Mouse (Mus musculus) CD4-positive helper T cell, adult 2 months (primary cell): ENCODE data around the gene Hs6st1.

Experiments
- DNase-seq: peaks from one replicate; pipeline ENCODE4 v3.0.0-alpha.2; 2012; ENCODE audit warnings: low read depth, missing footprints, low spot score

Gene Hs6st1

DNA sequence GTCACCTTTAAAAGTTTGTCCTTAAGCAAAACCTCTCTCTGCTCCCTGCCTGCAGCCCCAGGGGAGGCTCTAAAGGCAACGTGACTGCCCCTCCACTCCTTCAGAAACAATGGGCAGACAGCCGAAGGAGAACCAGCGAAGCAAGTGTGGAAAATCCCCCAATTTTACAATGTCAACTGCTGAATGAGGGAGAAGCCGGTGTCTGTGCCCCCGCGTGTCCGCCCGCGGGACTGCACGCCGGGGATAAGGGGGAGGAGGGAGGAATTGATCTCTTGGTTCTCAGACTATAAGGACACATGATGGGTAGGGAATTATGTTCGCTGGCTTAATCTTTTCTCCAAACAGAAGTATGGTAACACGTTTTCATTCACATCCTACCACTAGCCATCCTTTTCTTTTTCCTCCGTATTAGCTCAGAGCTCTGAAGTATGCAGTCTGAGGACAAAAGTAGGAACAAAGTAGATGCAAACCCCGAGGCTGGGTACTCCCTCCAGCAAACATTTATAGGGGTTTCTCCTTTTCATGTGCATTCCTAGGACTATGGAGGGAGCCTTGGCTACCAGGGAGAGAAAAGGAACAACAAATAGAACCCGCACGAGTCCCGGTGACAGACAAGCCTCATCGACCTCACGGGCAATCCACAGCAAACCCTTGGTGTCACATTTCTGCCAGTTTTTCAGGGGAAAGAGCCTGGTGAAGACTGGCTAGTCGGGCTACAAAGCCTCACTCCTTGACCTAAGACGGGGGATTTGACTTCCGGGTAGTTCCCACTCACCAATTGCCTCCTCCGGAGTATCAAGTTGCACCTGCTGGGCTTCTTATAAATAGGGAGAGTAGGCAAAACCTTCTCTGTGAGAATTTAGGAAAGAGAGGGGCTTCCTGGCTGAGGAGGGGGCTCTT, 3.1 kb upstream of the Hs6st1 start:
- peak; percentile 92 for DNase-seq

DNA sequence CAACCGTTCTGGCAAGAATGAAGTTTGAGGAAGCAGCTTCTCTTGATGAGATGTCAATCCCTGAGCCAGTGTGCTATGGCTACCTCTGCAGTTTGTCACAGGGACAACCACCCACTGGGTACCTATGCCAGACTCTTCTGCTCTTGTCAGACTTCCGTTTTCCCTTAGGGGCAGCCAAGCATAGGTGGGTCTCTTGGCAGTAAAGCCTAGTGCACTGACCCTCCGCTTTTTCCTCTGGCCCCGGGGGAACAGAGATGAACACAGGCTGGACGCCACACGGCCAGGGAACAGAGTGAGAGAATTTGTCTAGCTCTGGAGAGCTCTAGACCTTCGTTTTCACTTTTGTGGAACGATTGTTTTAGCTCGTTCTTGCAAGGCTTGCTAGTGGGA, 2.4 kb upstream of the Hs6st1 start:
- DNase-seq, result no peak

DNA sequence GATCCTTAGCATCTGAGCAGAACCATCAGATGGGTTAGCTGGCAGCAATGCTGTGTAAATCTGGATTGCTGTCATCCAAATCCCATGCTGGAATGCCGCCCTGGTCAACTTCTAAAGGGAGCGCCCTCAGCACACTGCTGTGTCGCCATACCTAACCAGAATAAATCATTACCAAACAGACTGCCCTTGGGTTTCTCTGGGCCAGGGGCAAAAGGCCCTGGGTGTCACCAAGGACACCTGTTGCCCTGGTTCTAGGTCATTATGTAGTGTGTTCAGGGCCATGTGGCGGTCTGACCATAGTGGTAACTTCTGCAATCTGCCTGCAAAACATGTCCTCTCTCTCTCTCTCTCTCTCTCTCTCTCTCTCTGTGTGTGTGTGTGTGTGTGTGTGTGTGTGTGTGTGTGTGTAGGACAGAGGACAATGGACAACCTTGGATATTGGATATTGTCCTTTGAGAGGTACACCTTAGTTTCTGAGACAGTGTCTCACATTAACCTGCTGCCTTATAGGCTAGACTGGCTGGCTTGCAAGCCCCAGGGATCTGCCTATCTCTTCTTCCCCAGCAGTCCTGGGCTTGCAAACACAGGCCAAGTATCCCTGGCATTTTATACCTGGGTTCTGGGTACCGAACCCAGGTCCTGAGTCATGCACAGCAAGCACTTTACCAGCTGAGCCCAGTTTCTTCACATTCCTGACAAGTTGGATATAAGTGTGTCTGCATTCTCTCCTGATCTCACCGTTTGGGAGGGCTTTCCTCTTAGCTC, 1.8 kb upstream of the Hs6st1 start:
- no peak for DNase-seq

DNA sequence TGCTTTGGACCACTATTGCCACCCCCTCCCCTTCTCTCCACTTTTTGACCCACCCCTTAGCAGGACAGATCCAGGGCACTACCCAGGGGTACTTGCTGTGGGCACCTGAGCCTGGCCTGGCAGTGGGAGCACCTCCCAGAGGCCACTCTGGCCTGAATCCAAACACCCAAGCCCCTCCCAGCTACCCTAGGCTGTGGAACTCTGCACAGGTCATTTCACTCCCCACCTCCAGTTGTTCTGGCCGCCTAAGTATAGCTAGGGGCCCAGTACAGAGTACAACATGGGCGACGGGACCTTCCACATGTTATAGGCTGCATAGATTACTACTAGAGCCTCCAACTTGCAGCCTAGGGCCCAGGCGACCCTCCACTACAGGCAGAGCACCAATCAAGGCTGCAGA, 999 bp upstream of the Hs6st1 start:
- DNase-seq, result no peak

GRCm38 (mm10) chr1:36067611-36068010, 589 bp upstream of the Hs6st1 start:
- no peak for DNase-seq

DNA sequence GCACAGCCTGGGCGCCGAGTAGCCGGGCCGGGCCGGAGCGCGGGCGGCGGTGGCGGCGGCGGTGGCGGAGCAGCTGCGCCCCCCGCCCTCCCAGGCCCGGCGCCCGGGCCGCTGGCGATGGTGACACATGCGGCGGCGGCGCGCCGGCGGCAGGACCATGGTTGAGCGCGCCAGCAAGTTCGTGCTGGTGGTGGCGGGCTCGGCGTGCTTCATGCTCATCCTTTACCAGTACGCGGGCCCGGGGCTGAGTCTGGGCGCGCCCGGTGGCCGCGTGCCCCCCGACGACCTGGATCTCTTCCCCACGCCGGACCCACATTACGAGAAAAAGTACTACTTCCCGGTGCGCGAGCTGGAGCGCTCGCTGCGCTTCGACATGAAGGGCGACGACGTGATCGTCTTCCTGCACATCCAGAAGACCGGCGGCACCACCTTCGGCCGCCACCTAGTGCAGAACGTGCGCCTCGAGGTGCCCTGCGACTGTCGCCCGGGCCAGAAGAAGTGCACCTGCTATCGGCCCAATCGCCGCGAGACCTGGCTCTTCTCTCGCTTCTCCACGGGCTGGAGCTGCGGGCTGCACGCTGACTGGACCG, 426 bp downstream of the Hs6st1 start:
- DNase-seq, result peak; percentile 77

GRCm38 (mm10) chr1:36069291-36069771, 1.1 kb downstream of the Hs6st1 start:
- peak; percentile 60 for DNase-seq

DNA sequence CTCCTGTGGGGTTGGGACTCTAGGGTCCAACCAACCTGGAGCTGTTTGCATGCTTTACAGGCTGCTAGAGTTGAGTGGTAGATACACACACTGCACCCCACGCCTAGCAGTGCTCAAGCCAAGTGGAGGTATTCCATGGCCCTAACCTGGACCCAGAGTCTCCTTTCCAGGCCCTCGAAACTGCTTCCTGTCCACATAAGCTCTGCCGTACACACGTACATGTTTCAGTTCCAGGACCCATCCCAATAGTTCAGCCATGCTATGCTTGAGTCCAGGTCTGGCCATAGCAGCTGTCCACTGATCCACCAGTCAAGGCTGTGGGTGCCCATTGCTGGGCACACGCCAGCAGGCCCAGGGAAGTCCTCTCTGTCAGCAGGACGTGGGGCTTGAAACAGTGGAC, 2.0 kb downstream of the Hs6st1 start:
- DNase-seq, result no peak

- DNase-seq, result no peak
Observed at GRCm38 (mm10) chr1:36070740-36071139, 2.5 kb downstream of the Hs6st1 start.

DNA sequence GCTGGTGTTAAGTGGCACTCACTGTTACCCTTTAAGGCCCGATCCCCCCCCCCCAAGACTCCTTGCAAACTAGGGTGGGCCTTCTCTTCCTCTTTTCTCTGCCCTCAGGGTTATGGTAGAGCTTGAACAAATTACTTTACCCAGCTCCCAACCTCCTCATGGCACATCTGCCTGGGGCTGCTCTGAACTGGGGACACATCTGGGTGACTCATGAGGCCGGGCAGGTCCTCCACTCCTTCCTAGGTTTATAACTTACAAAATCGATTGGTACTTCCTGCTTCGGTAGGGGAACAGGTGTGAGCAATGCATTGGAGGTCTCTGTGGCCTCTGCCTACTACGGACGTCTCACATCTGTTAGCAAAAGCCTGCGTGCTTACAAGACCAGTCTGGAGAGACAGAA, 3.0 kb downstream of the Hs6st1 start:
- DNase-seq, result no peak

GRCm38 (mm10) chr1:36071611-36072010, 3.4 kb downstream of the Hs6st1 start:
- DNase-seq, result no peak

GRCm38 (mm10) chr1:36072588-36073556, 4.7 kb downstream of the Hs6st1 start:
- peak; percentile 42 for DNase-seq

DNA sequence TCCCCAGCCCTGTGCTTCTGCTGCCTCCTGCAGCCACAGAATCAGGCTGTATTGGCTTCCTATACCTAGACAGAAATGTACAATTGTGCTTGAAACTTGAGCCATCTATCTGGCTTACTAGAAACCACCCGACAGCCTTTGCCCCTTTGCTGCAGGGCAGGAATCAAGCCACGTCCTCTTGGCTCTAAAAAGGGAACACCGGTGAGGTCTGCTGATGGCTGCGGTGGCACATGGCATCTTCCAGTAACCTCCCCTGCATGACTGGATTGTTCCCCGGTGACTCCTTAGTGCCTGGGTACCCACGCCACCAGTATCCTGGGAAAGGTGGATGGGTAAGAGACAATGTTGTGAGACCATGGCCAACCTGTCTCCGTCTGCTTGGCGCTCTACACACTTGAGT, 5.4 kb downstream of the Hs6st1 start:
- no peak for DNase-seq

DNA sequence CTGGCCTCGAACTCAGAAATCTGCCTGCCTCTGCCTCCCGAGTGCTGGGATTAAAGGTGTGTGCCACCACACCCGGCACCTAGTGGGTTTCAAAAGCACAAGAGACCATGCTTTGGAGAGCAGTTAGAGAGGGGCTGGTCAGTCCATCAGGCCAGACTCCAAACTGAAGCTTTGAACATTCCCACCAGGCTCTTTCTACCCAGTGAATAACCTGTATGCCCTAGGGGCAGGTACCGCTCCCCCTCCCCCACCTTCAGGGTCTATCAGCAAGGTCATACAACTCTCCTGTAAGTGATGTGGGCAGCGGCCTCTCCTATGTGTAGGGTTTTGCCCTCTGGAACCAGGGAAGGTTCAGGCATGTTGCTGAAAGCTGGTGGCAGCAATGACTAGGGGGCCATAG, 6.0 kb downstream of the Hs6st1 start:
- no peak for DNase-seq

DNA sequence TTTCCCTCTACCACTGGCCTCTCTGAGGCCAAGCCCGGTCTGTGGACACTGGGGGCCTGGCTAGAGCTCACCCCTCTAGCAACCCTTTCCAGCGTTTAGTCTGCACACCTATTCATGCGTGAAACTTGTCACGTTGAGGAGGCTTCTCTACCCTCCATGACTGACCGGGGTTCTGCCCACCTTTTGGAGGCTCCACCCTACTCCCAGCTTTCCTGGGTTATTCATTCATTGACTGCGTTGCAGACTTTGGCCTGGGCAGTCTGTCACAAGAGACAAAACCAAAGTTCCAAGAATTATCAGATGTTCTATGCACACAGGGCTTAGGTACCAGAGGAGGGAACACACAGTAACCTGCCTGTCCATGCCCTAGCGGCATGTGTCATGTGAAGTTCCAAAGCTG, 6.8 kb downstream of the Hs6st1 start:
- no peak for DNase-seq

- DNase-seq, result no peak
Observed at GRCm38 (mm10) chr1:36075652-36076051, 7.5 kb downstream of the Hs6st1 start.

DNA sequence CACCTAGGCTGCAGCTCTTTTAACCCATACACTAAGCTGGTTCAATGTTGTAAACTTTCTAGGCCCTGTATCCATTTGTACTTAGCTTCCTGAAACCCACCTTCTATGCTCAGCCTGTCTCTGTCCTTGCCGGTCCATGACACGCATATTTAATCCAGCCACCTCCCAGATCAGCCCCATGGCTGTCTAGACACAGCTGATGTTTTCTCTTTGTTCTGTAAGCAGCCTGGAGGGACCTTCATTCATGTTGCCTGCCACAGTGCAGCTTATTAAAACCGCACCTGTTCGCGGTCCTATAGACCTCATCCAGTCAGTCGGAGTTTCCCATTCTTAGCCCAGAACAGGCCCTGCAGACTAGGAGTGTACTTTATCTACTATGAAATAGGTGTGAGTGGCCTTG, 8.9 kb downstream of the Hs6st1 start:
- DNase-seq, result no peak

GRCm38 (mm10) chr1:36078250-36078649, 10.1 kb downstream of the Hs6st1 start:
- DNase-seq, result no peak

DNA sequence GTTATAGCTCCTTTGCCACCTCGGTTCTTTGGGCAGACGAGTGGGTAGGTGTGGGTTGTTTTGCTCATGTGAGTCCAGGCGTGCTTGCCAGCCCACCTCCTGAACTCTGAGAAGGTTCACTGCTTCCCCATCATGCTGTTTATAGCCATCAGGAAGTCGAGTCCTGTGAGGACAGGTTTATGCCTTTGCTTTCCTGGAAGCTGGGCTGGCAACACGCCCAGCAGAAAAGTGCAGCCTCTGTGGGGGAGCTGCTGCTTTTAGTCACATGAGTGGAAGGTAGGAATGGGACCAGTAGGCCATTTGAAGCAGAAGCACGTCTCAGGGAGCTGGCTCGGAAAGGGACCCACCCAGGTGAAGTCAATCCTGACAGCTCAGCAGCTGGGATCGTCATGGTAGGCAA, 11.5 kb downstream of the Hs6st1 start:
- no peak for DNase-seq

DNA sequence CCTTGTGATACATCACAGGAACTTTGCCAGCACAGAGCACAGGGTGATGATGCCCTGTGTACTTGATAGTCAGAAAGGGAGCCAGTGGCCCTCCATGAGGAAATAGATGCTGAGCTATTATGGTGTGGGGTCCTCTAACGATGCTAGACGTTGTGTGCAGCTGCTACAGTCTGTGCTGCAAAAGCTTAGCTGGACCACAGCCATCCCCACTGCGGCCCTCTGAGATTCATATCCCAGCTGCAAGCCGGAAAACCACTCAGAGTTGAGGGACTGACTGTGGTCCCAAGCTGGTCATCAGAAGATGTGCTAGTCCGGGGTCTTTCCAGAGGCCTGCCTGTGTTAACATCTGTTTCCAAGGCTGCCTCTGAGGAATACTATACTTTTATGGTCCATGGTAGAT, 12.8 kb downstream of the Hs6st1 start:
- no peak for DNase-seq

DNA sequence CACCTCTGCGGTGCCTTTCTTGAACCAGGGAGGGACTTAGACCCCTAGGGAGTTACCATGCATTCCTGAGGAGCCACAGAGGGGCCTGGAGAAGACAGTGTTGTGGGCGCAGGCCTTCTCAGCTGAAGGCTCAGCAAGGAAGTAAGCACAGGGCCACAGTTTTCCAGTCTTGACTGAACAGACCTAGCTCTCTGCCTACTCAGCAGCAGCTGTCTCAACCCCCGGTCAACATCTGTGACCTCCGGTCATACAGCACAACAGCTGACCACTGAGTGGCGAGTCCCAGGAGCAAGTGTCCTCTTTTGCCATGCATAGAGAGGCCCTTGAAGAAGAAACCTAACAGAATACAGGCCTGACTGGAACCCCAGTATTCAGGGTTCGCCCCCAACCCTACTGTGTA, 14.0 kb downstream of the Hs6st1 start:
- no peak for DNase-seq
